In genomic region chr15:96283920-96284431, GRCm38 (mm10) we compare ENCODE assay signal across 7 mouse cellular contexts. TPM values are rescaled to one million over a fixed set of nuclear protein-coding genes. Genes with fewer than 3 reads are reported as not detected.
DNase-seq lines count a peak whose midpoint lies in the region; ATAC-seq and TF ChIP-seq lines count a peak whose summit lies in the region.

No protein-coding gene starts in this region.

- peak overlapping the region; percentile 92 for H3K4me3 ChIP-seq in G1E (ENCODE audit: low read depth, low read length)
- peak overlapping the region; percentile 97 for H3K4me3 ChIP-seq in bone marrow macrophage, adult 2 months (ENCODE audit: insufficient read depth, low read length)
- peak overlapping the region; percentile 93 for H3K4me3 ChIP-seq in forebrain, embryonic 10.5 days
- peak overlapping the region; percentile 84 for H3K4me3 ChIP-seq in hindbrain, embryonic 10.5 days
- H3K4me3 ChIP-seq in left cerebral cortex, adult 2 months, result peak overlapping the region; percentile 84
- peak overlapping the region; percentile 60 for H3K4me3 ChIP-seq in small intestine, adult 2 months (ENCODE audit: low read depth, low read length)

- TF ChIP-seq POLR2A in bone marrow macrophage, adult 2 months (IDR thresholded peaks at IDR 0.05; ENCODE audit: borderline replicate concordance, low read depth, low read length), result no peak
- TF ChIP-seq POLR2A in small intestine, adult 2 months (IDR thresholded peaks at IDR 0.05; ENCODE audit: low read depth, low read length), result peak; percentile 47; the same call in 1 of the 2 replicates

- H3K27me3 ChIP-seq in G1E (ENCODE audit: insufficient read depth, low read length), result no peaks in the 10 kb centered on the region
- no peaks in the 10 kb centered on the region for H3K27me3 ChIP-seq in forebrain, embryonic 10.5 days (ENCODE audit: poor library complexity, severe bottlenecking)
- H3K27me3 ChIP-seq in hindbrain, embryonic 10.5 days (ENCODE audit: insufficient read depth, poor library complexity, severe bottlenecking), result no peaks in the 10 kb centered on the region
- H3K27me3 ChIP-seq in small intestine, adult 2 months (ENCODE audit: control insufficient read depth, insufficient read depth, low read length), result no peaks in the 10 kb centered on the region

- ATAC-seq in G1E (ENCODE audit: extremely low read depth, insufficient number of reproducible peaks, low FRiP score, poor library complexity, severe bottlenecking), result peak; percentile 6; the same call in 1 of the 2 replicates
- ATAC-seq in megakaryocyte, adult 5-6 weeks (ENCODE audit: poor library complexity, severe bottlenecking), result 0 out of 2 replicates have a peak, but pooled peaks have one; percentile 3

- H3K27ac ChIP-seq in bone marrow macrophage, adult 2 months (ENCODE audit: insufficient read depth, low read depth, low read length), result 0 out of 2 replicates have a peak overlapping the region, but pooled peaks have one; percentile 14
- H3K27ac ChIP-seq in forebrain, embryonic 10.5 days, result peak overlapping the region; percentile 100
- peak overlapping the region; percentile 100 for H3K27ac ChIP-seq in hindbrain, embryonic 10.5 days
- H3K27ac ChIP-seq in left cerebral cortex, adult 2 months, result peak overlapping the region; percentile 42
- peak overlapping the region; percentile 97 for H3K27ac ChIP-seq in small intestine, adult 2 months (ENCODE audit: insufficient read depth, low read depth, low read length)

- 33% methylated on average over 11 of the region's 11 CpGs for WGBS in forebrain, embryonic 10.5 days
- 15% methylated on average over 11 of the region's 11 CpGs for WGBS in hindbrain, embryonic 10.5 days
- 1% methylated on average over 11 of the region's 11 CpGs for WGBS in small intestine, adult 2 months

- H3K9me3 ChIP-seq in G1E (replicated peaks), result peaks cover 7% of the 10 kb centered on the region
- peaks cover 13% of the 10 kb centered on the region for H3K9me3 ChIP-seq in forebrain, embryonic 10.5 days
- peaks cover 9% of the 10 kb centered on the region; the same call in 1 of the 2 replicates for H3K9me3 ChIP-seq in hindbrain, embryonic 10.5 days

- DNase-seq in G1E (ENCODE audit: low spot score), result peak; percentile 22
- DNase-seq in forebrain, embryonic 10.5 days (ENCODE audit: extremely low spot score, low spot score), result peak; percentile 38
- DNase-seq in hindbrain, embryonic 10.5 days (ENCODE audit: low spot score), result peak; percentile 58
- peak; percentile 18 to 26 for DNase-seq in left cerebral cortex, adult 2 months (ENCODE audit: extremely low spot score in 1 of 2, low spot score in 2 of 2)

- TF ChIP-seq CTCF in G1E (IDR thresholded peaks at IDR 0.05; ENCODE audit: low read depth, low read length), result no peak
- TF ChIP-seq CTCF in bone marrow macrophage, adult 2 months (IDR thresholded peaks at IDR 0.05; ENCODE audit: low read depth, low read length), result no peak
- TF ChIP-seq CTCF in left cerebral cortex, adult 2 months (IDR thresholded peaks at IDR 0.05), result peak; percentile 40
- no peak for TF ChIP-seq CTCF in small intestine, adult 2 months (IDR thresholded peaks at IDR 0.05; ENCODE audit: extremely low read depth, insufficient read length, insufficient replicate concordance, low read depth, low read length)

- peaks cover 48% of the 10 kb centered on the region for H3K4me1 ChIP-seq in G1E (ENCODE audit: insufficient read depth, low read depth, low read length)
- peaks cover 9% of the 10 kb centered on the region for H3K4me1 ChIP-seq in bone marrow macrophage, adult 2 months (ENCODE audit: control insufficient read depth, insufficient read depth, low read length)
- H3K4me1 ChIP-seq in forebrain, embryonic 10.5 days, result peaks cover 40% of the 10 kb centered on the region
- peaks cover 34% of the 10 kb centered on the region for H3K4me1 ChIP-seq in hindbrain, embryonic 10.5 days (replicated peaks)
- peaks cover 15% of the 10 kb centered on the region for H3K4me1 ChIP-seq in small intestine, adult 2 months (ENCODE audit: control insufficient read depth, insufficient read depth, insufficient read length, low read length)

- H3K36me3 ChIP-seq in G1E (replicated peaks), result peaks cover 36% of the 10 kb centered on the region
- H3K36me3 ChIP-seq in forebrain, embryonic 10.5 days (replicated peaks), result peaks cover 37% of the 10 kb centered on the region
- peaks cover 36% of the 10 kb centered on the region for H3K36me3 ChIP-seq in hindbrain, embryonic 10.5 days
- H3K36me3 ChIP-seq in small intestine, adult 2 months (ENCODE audit: control insufficient read depth, insufficient read depth, low read length), result 0 out of 2 replicates have a peak, but pooled peaks cover 4% of the 10 kb centered on the region

- intact Hi-C loops in left cerebral cortex, adult 2 months (cut with DNase I), result loop anchor here (5.0 kb wide), 3 partner anchors 112 to 352 kb away; no protein-coding TSS in a partner anchor

RNA-seq across cellular contexts. Expression of gene Arid2, which starts 3.3 kb away (rescaled TPM):
- total RNA-seq in G1E (2014; fragmentation: Nextera tagmentation), result 95.3 and 100 TPM in 2 replicates
- total RNA-seq in G1E (2017), result 45.8 and 48.7 TPM in 2 replicates
- polyA plus RNA-seq in G1E (2012), result 15.8 and 16.0 TPM in 2 replicates
- 14.5 and 17.4 TPM in 2 replicates for polyA plus RNA-seq in bone marrow macrophage, adult 2 months (2012; ENCODE audit: insufficient read depth, insufficient read length, missing spikeins)
- polyA plus RNA-seq in forebrain, embryonic 10.5 days (2016; fragmentation: Nextera tagmentation; extraction: Ambion mirVana), result 28.7 and 29.0 TPM in 2 replicates
- polyA plus RNA-seq in hindbrain, embryonic 10.5 days (2016; fragmentation: Nextera tagmentation; extraction: Ambion mirVana), result 25.6 and 27.4 TPM in 2 replicates
- total RNA-seq in left cerebral cortex, adult 2 months (2021), result 10 to 100 TPM; 30.3 to 35.3 TPM
- total RNA-seq in megakaryocyte, adult 5-6 weeks (2015), result 39.0 and 44.5 TPM in 2 replicates
- 28.5 and 36.2 TPM in 2 replicates for total RNA-seq in megakaryocyte, adult 5-6 weeks (2017)
- 5.8 and 12.3 TPM in 2 replicates for polyA plus RNA-seq in small intestine, adult 2 months (2012; rRNA removed)

Comparison
In these comparisons a context has a peak if more than half of its experiments do, and no peak if none do; other contexts are left out.
1. Peak in every context shown above with its lines: DNase-seq, ATAC-seq, H3K4me3 ChIP-seq and H3K27ac ChIP-seq.
2. H3K27ac ChIP-seq: peak in every context shown above with its lines; median percentile 100 in forebrain, embryonic 10.5 days; 100 in hindbrain, embryonic 10.5 days; 97 in small intestine, adult 2 months; 42 in left cerebral cortex, adult 2 months; 14 in bone marrow macrophage, adult 2 months.